Mouse (Mus musculus): ENCODE results near the gene 1810046K07Rik.

1810046K07Rik gene

GRCm38 (mm10) chr9:51305146-51305545 lies 23.6 kb downstream of the 1810046K07Rik start:
- peak; percentile 45 for DNase-seq (ENCODE audit: low read depth)

GRCm38 (mm10) chr9:51303980-51304379 lies 24.7 kb downstream of the 1810046K07Rik start:
- DNase-seq (ENCODE audit: low read depth) = no peak

- peak; percentile 15 for DNase-seq (ENCODE audit: low read depth)
Observed at GRCm38 (mm10) chr9:51293541-51293940, 35.2 kb downstream of the 1810046K07Rik start.

- peak; percentile 74 for DNase-seq (ENCODE audit: low read depth)
Observed at GRCm38 (mm10) chr9:51292674-51293073, 36.0 kb downstream of the 1810046K07Rik start.

DNA sequence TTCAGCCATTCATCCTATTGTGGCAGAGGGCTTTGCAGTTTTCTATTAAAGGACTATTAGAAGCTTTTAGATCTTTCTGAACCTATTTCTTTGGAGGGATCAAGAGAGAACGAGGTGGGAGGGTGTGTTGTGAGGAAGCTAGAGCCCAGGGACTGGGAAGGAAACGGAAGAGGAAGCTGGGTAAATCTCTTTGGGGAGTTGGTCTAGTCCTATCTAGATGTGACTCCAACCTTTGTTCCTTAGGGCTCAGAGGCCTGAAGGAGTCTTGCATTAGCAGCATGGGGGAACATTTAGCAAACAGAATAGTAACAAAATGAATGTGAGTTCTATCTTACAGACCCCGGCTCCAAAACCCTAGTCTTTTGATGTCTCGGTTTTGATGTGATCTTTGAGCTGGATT lies 37.7 kb downstream of the 1810046K07Rik start:
- no peak for DNase-seq (ENCODE audit: low read depth)

DNA sequence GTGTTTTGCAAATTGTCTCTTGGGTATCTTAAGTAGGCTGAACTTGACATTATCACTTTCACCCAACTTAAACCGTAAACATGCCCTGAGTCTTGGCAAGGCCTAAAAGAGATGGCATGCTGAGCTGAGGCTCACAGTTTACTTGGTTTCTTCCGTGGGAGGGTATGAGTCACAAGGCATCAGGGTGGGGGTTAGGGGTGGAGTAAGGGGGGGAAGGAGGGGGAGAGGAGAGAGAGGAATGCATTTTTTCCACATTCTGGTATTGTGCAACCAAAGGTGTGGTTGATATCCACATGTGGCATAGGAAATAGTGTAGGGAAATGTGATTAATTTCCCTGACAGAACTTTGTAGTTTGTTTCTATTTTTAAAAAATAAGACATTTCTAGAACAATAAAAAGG lies 42.6 kb downstream of the 1810046K07Rik start:
- DNase-seq (ENCODE audit: low read depth) = peak; percentile 46

GRCm38 (mm10) chr9:51278500-51279381 lies 50.0 kb downstream of the 1810046K07Rik start, which contains the start of gene Colca2:
Gene Colca2 (minus strand): TSS chr9:51278569.
- peak; percentile 67 for DNase-seq (ENCODE audit: low read depth)

- no peak for DNase-seq (ENCODE audit: low read depth)
Observed at GRCm38 (mm10) chr9:51277834-51278498, 50.8 kb downstream of the 1810046K07Rik start.

DNA sequence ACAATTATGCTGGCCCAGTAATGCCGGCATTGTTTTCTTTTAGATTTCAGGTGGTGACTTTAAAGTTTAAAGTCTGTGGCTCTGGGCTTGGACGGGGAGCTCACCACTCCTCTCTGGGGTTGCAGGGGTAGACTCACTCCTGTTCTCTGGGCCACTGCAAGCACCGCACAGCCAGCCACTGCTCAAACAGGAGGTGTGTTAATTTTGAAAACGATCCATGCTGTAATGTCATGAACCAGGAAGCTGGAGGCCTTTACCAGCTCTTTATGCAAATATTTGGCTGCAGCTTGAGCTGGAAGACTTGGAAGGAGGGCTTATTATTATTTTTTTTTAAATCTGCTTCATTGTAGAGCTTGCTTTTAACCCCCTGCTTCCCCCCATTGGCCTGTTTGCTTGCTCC lies 54.0 kb downstream of the 1810046K07Rik start:
- no peak for DNase-seq (ENCODE audit: low read depth)

DNA sequence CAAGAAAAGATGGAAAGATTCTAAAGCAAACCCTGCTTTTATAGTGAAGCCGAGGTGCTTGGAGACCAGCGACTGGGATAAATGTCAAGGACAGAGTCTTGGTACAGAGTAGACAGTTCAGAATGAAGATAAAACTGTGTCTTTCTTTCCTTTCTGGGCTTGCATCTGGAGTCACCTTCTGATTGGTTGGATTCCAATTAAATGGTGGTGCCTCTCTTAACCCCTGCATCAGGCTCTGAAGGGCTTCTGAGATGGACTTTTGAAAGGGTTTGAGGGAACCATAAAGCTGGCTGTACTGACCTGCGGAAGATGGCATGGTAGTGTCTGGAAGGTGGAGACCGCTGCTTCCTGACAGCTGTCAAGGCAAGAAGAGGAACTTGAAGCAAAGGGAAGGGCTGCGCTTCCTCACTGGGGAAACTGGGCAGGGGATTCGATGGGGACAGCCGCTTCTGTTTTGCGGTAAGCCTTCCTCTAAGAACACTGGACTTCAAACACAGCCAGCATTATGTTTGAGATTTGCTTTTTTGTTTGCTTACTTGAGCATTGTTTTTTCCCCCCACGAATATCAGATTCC lies 55.0 kb downstream of the 1810046K07Rik start:
- no peak for DNase-seq (ENCODE audit: low read depth)

GRCm38 (mm10) chr9:51272102-51272501 lies 56.6 kb downstream of the 1810046K07Rik start:
- no peak for DNase-seq (ENCODE audit: low read depth)

- no peak for DNase-seq (ENCODE audit: low read depth)
Observed at GRCm38 (mm10) chr9:51271073-51271472, 57.6 kb downstream of the 1810046K07Rik start.

DNA sequence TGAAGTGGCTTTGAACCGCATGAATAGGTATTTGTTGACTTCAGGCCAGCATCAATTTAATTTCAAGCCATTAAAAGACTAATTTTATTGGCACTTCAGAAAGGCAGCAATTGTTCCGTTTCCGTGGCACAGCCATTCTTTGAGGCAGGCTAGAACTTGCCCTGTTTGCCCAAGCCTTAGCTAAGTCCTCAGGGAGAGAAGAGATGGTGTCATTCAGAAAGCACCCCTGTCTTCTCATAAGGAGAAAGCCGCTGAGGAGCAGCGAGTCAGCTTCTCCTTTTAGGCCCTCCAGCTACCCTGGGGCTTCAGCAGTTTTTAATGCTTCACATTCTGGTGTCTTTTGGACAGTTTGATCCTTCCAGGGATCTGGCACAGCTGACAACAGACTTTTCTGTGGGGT lies 59.9 kb downstream of the 1810046K07Rik start:
- no peak for DNase-seq (ENCODE audit: low read depth)

- DNase-seq (ENCODE audit: low read depth) = no peak
Observed at GRCm38 (mm10) chr9:51258426-51258825, 70.3 kb downstream of the 1810046K07Rik start.

- DNase-seq (ENCODE audit: low read depth) = no peak
Observed at GRCm38 (mm10) chr9:51256780-51257502, 71.8 kb downstream of the 1810046K07Rik start.
